Mouse (Mus musculus): ENCODE data around the gene Gm14085. TPM values are rescaled to one million over a fixed set of nuclear protein-coding genes. Genes with fewer than 3 reads are reported as not detected.

Gene Gm14085
- polyA plus RNA-seq, 1 experiment from 2014 or later = not detected

GRCm38 (mm10) chr2:122532136-122532801 lies 47.5 kb downstream of the Gm14085 start:
- H3K4me1 ChIP-seq (ENCODE audit: control insufficient read depth, insufficient read depth, low read length) = no peaks in the 10 kb centered on the region
- H3K27me3 ChIP-seq (replicated peaks; ENCODE audit: control insufficient read depth, insufficient read depth, low read length) = no peaks in the 10 kb centered on the region
- DNase-seq (ENCODE audit: low spot score) (no peak), ATAC-seq (ENCODE audit: low read depth) (no peak)
- no peak overlapping the region for H3K4me3 ChIP-seq (ENCODE audit: low read depth, low read length)
- no peaks in the 10 kb centered on the region for H3K36me3 ChIP-seq (ENCODE audit: control insufficient read depth, insufficient read depth, low read length)
- no peak overlapping the region for H3K9ac ChIP-seq (ENCODE audit: low read depth, low read length)
- 80% methylated on average over 2 of the region's 2 CpGs for WGBS
- H3K27ac ChIP-seq (replicated peaks; ENCODE audit: low read depth, low read length) = no peak overlapping the region
- no peaks in the 10 kb centered on the region for H3K9me3 ChIP-seq (ENCODE audit: control insufficient read depth, low read length)
- H3K4me2 ChIP-seq (ENCODE audit: low read depth, low read length) = no peak overlapping the region

GRCm38 (mm10) chr2:122532802-122533186 lies 48.1 kb downstream of the Gm14085 start:
- WGBS = 89% methylated on average over 2 of the region's 2 CpGs
- H3K9me3 ChIP-seq (ENCODE audit: control insufficient read depth, low read length) = no peaks in the 10 kb centered on the region
- no peaks in the 10 kb centered on the region for H3K27me3 ChIP-seq (replicated peaks; ENCODE audit: control insufficient read depth, insufficient read depth, low read length)
- ATAC-seq (ENCODE audit: low read depth) (no peak), DNase-seq (ENCODE audit: low spot score) (no peak)
- H3K4me1 ChIP-seq (ENCODE audit: control insufficient read depth, insufficient read depth, low read length) = no peaks in the 10 kb centered on the region
- no peak overlapping the region for H3K4me2 ChIP-seq (ENCODE audit: low read depth, low read length)
- H3K36me3 ChIP-seq (ENCODE audit: control insufficient read depth, insufficient read depth, low read length) = no peaks in the 10 kb centered on the region
- no peak overlapping the region for H3K9ac ChIP-seq (ENCODE audit: low read depth, low read length)
- H3K27ac ChIP-seq (replicated peaks; ENCODE audit: low read depth, low read length) = no peak overlapping the region
- H3K4me3 ChIP-seq (ENCODE audit: low read depth, low read length) = no peak overlapping the region

- H3K4me1 ChIP-seq (ENCODE audit: control insufficient read depth, insufficient read depth, low read length) = no peaks in the 10 kb centered on the region
- DNase-seq (ENCODE audit: low spot score) (peak; percentile 34), ATAC-seq (ENCODE audit: low read depth) (no peak)
- no peak overlapping the region for H3K4me2 ChIP-seq (ENCODE audit: low read depth, low read length)
- no peaks in the 10 kb centered on the region for H3K27me3 ChIP-seq (replicated peaks; ENCODE audit: control insufficient read depth, insufficient read depth, low read length)
- no peak overlapping the region for H3K27ac ChIP-seq (replicated peaks; ENCODE audit: low read depth, low read length)
- WGBS = 80% methylated on average over 2 of the region's 2 CpGs
- H3K4me3 ChIP-seq (ENCODE audit: low read depth, low read length) = no peak overlapping the region
- H3K9me3 ChIP-seq (ENCODE audit: control insufficient read depth, low read length) = no peaks in the 10 kb centered on the region
- H3K36me3 ChIP-seq (ENCODE audit: control insufficient read depth, insufficient read depth, low read length) = no peaks in the 10 kb centered on the region
- no peak overlapping the region for H3K9ac ChIP-seq (ENCODE audit: low read depth, low read length)
These were observed 48.6 kb downstream of the Gm14085 start for GRCm38 (mm10) chr2:122533378-122533777.

GRCm38 (mm10) chr2:122534671-122535070 lies 49.9 kb downstream of the Gm14085 start:
- DNase-seq (ENCODE audit: low spot score) (no peak), ATAC-seq (ENCODE audit: low read depth) (no peak)
- WGBS = 85% methylated on average over 2 of the region's 2 CpGs
- no peaks in the 10 kb centered on the region for H3K36me3 ChIP-seq (ENCODE audit: control insufficient read depth, insufficient read depth, low read length)
- H3K27me3 ChIP-seq (replicated peaks; ENCODE audit: control insufficient read depth, insufficient read depth, low read length) = no peaks in the 10 kb centered on the region
- no peaks in the 10 kb centered on the region for H3K4me1 ChIP-seq (ENCODE audit: control insufficient read depth, insufficient read depth, low read length)
- no peak overlapping the region for H3K27ac ChIP-seq (replicated peaks; ENCODE audit: low read depth, low read length)
- no peak overlapping the region for H3K4me3 ChIP-seq (ENCODE audit: low read depth, low read length)
- H3K4me2 ChIP-seq (ENCODE audit: low read depth, low read length) = no peak overlapping the region
- no peaks in the 10 kb centered on the region for H3K9me3 ChIP-seq (ENCODE audit: control insufficient read depth, low read length)
- H3K9ac ChIP-seq (ENCODE audit: low read depth, low read length) = no peak overlapping the region

- ATAC-seq (ENCODE audit: low read depth) (no peak), DNase-seq (ENCODE audit: low spot score) (peak; percentile 31)
- 34% methylated on average over 2 of the region's 2 CpGs for WGBS
- H3K9ac ChIP-seq (ENCODE audit: low read depth, low read length) = no peak overlapping the region
- H3K4me3 ChIP-seq (ENCODE audit: low read depth, low read length) = no peak overlapping the region
- no peaks in the 10 kb centered on the region for H3K4me1 ChIP-seq (ENCODE audit: control insufficient read depth, insufficient read depth, low read length)
- H3K9me3 ChIP-seq (ENCODE audit: control insufficient read depth, low read length) = no peaks in the 10 kb centered on the region
- no peak overlapping the region for H3K27ac ChIP-seq (replicated peaks; ENCODE audit: low read depth, low read length)
- H3K4me2 ChIP-seq (ENCODE audit: low read depth, low read length) = no peak overlapping the region
- H3K27me3 ChIP-seq (replicated peaks; ENCODE audit: control insufficient read depth, insufficient read depth, low read length) = no peaks in the 10 kb centered on the region
- H3K36me3 ChIP-seq (ENCODE audit: control insufficient read depth, insufficient read depth, low read length) = no peaks in the 10 kb centered on the region
These were observed 73.6 kb downstream of the Gm14085 start for GRCm38 (mm10) chr2:122558317-122558716.

- 88% methylated on average over 5 of the region's 5 CpGs for WGBS
- Histone ChIP-seq H3K4me2 (ENCODE audit: low read depth, low read length) (no peak overlapping the region), H3K4me3 (ENCODE audit: low read depth, low read length) (no peak overlapping the region), H3K27ac (replicated peaks; ENCODE audit: low read depth, low read length) (no peak overlapping the region), H3K9ac (ENCODE audit: low read depth, low read length) (no peak overlapping the region), H3K4me1 (ENCODE audit: control insufficient read depth, insufficient read depth, low read length) (no peaks in the 10 kb centered on the region), H3K36me3 (ENCODE audit: control insufficient read depth, insufficient read depth, low read length) (no peaks in the 10 kb centered on the region), H3K27me3 (replicated peaks; ENCODE audit: control insufficient read depth, insufficient read depth, low read length) (no peaks in the 10 kb centered on the region), H3K9me3 (ENCODE audit: control insufficient read depth, low read length) (no peaks in the 10 kb centered on the region)
- ATAC-seq (ENCODE audit: low read depth) (no peak), DNase-seq (ENCODE audit: low spot score) (no peak)
These were observed 76.5 kb downstream of the Gm14085 start for GRCm38 (mm10) chr2:122561221-122561620.

GRCm38 (mm10) chr2:122562251-122562650 lies 77.5 kb downstream of the Gm14085 start:
- WGBS = 95% methylated on average over 1 of the region's 1 CpGs
- DNase-seq (ENCODE audit: low spot score) (no peak), ATAC-seq (ENCODE audit: low read depth) (no peak)
- no peak overlapping the region for H3K9ac ChIP-seq (ENCODE audit: low read depth, low read length)
- no peaks in the 10 kb centered on the region for H3K36me3 ChIP-seq (ENCODE audit: control insufficient read depth, insufficient read depth, low read length)
- no peaks in the 10 kb centered on the region for H3K9me3 ChIP-seq (ENCODE audit: control insufficient read depth, low read length)
- no peaks in the 10 kb centered on the region for H3K27me3 ChIP-seq (replicated peaks; ENCODE audit: control insufficient read depth, insufficient read depth, low read length)
- no peaks in the 10 kb centered on the region for H3K4me1 ChIP-seq (ENCODE audit: control insufficient read depth, insufficient read depth, low read length)
- no peak overlapping the region for H3K4me3 ChIP-seq (ENCODE audit: low read depth, low read length)
- no peak overlapping the region for H3K27ac ChIP-seq (replicated peaks; ENCODE audit: low read depth, low read length)
- H3K4me2 ChIP-seq (ENCODE audit: low read depth, low read length) = no peak overlapping the region

GRCm38 (mm10) chr2:122569439-122569838 lies 84.7 kb downstream of the Gm14085 start:
- WGBS = 15% methylated on average over 3 of the region's 3 CpGs
- Histone ChIP-seq H3K4me2 (ENCODE audit: low read depth, low read length) (no peak overlapping the region), H3K27ac (replicated peaks; ENCODE audit: low read depth, low read length) (no peak overlapping the region), H3K4me1 (ENCODE audit: control insufficient read depth, insufficient read depth, low read length) (no peaks in the 10 kb centered on the region), H3K9me3 (ENCODE audit: control insufficient read depth, low read length) (no peaks in the 10 kb centered on the region), H3K9ac (ENCODE audit: low read depth, low read length) (no peak overlapping the region), H3K36me3 (ENCODE audit: control insufficient read depth, insufficient read depth, low read length) (no peaks in the 10 kb centered on the region), H3K4me3 (ENCODE audit: low read depth, low read length) (no peak overlapping the region), H3K27me3 (replicated peaks; ENCODE audit: control insufficient read depth, insufficient read depth, low read length) (no peaks in the 10 kb centered on the region; the same call in 1 of the 2 replicates)
- ATAC-seq (ENCODE audit: low read depth) = peak; percentile 55; the same call in 1 of the 2 replicates
- DNase-seq (ENCODE audit: low spot score) = peak; percentile 40

- no peaks in the 10 kb centered on the region for H3K4me1 ChIP-seq (ENCODE audit: control insufficient read depth, insufficient read depth, low read length)
- H3K36me3 ChIP-seq (ENCODE audit: control insufficient read depth, insufficient read depth, low read length) = no peaks in the 10 kb centered on the region
- no peak for ATAC-seq (ENCODE audit: low read depth)
- no peak overlapping the region for H3K4me2 ChIP-seq (ENCODE audit: low read depth, low read length)
- H3K9me3 ChIP-seq (ENCODE audit: control insufficient read depth, low read length) = no peaks in the 10 kb centered on the region
- H3K27ac ChIP-seq (replicated peaks; ENCODE audit: low read depth, low read length) = no peak overlapping the region
- no peaks in the 10 kb centered on the region; the same call in 1 of the 2 replicates for H3K27me3 ChIP-seq (replicated peaks; ENCODE audit: control insufficient read depth, insufficient read depth, low read length)
- WGBS = 57% methylated on average over 4 of the region's 4 CpGs
- no peak for DNase-seq (ENCODE audit: low spot score)
- no peak overlapping the region for H3K4me3 ChIP-seq (ENCODE audit: low read depth, low read length)
- no peak overlapping the region for H3K9ac ChIP-seq (ENCODE audit: low read depth, low read length)
These were observed 85.7 kb downstream of the Gm14085 start for GRCm38 (mm10) chr2:122570430-122570829.
